Mouse (Mus musculus): ENCODE measurements around the gene Drap1.

Drap1 gene

GRCm38 (mm10) chr19:5420579-5420978, 4.2 kb downstream of the Drap1 start:
- WGBS: 86% methylated on average over 6 of the region's 6 CpGs

DNA sequence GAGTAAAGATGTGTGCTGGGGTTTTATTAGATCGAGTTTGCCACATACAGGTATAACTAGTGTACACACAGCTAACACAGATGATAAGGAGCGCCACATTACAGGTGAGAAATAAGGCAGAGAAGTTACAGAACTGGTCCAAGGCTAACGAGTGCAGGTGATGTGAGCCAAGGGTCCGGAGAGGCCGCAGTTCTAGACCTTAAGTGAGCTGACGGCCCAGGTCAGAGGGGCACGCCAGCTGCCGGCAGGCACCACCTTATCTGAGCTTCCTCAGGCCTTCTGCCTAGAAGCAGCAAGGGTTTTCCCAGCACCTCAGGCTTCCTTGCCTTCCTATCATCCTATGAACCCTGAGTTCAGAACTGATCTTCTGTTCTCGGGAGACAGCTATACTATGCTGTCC, 5.1 kb downstream of the Drap1 start:
- WGBS: 97% methylated on average over 9 of the region's 9 CpGs

- 94% methylated on average over 8 of the region's 8 CpGs for WGBS
Observed at GRCm38 (mm10) chr19:5418750-5419466, 5.9 kb downstream of the Drap1 start.

- 63% methylated on average over 2 of the region's 2 CpGs for WGBS
Observed at GRCm38 (mm10) chr19:5414534-5414957, 10.2 kb downstream of the Drap1 start.

DNA sequence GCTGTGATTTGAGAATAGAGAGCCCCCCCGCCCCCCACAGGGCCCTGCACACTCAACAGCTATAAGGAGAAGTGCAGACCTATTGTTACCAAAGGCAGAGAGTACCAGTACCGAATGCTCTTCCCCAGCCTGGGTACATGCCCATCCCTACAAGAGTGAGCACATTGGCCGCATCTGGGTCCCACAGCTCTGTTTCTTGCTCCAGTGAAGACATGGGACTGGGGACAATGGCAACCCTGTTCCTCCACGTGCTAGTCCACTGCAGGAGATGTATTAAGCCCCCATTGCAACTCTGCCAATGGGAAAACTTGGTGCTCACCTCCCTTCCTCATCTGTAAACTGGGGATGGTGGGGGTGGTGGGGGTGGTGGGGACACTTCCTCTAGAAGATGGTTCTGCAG, 10.9 kb downstream of the Drap1 start:
- WGBS: 65% methylated on average over 4 of the region's 4 CpGs

- 42% methylated on average over 5 of the region's 5 CpGs for WGBS
Observed at GRCm38 (mm10) chr19:5411961-5412360, 12.8 kb downstream of the Drap1 start.

GRCm38 (mm10) chr19:5410641-5411040, 14.1 kb downstream of the Drap1 start:
- 92% methylated on average over 5 of the region's 5 CpGs for WGBS

DNA sequence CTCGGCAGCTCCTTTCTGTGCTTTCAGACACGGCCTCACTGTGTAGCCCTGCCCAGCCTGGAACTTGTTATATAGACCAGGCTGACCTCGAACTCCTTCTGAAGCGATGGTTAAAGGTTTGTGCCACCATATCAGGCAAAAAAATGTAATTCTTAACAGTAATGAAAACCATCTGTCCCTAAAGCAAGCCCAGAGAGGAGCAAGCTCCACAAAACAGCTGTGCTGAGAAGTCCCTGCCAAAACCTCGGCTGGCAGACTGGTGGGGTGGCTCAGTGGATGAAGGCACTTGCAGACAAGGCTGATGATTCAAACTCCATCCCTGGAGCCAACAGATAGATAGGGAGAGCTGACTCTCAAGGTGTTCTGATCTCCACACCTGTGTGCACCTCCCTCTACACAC, 15.7 kb downstream of the Drap1 start:
- 58% methylated on average over 5 of the region's 5 CpGs for WGBS

DNA sequence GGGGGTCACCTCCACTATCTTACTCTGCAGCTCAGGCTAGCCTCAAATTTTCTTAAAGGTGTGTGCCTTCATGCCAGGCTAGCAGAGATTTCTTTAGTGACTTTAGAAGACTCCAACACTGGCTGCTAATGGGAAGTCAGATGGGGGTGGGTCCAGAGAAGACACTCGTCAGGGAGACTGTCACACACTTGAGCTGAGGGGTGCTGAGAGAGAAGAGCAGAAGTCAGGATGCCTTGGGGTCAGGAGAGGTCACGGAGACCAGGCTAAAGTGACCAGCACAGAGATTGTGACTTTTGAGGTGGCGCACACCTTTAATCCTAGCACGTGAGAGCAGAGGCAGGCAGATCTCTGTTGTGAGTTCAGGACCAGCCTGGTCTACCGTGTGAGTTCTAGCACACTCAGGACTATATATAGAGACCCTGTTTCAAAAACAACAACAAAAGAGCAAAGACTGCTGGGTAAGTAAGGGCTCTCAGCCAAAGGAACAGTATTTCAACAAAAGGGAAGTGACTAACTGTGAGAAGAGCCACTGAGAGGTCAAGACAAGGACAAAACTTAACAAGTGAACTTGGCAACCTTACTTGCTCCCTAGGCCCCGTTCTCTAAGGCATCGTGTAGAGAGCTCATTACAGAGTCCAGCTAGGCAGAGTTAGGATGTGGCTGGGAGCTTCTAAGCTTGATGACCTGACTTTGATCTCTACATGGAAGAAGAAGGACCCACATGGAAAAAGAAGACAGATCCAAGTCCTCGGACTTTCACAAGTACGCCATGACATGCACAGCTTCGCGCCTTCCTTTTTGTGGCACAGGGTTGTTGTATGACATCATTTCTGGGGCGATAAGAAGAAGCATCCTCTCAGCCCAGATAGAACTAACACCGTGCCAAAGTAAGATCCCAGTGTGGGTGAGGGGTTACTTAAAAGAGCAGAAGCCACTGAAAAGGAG, 16.4 kb downstream of the Drap1 start:
- 61% methylated on average over 13 of the region's 13 CpGs for WGBS

DNA sequence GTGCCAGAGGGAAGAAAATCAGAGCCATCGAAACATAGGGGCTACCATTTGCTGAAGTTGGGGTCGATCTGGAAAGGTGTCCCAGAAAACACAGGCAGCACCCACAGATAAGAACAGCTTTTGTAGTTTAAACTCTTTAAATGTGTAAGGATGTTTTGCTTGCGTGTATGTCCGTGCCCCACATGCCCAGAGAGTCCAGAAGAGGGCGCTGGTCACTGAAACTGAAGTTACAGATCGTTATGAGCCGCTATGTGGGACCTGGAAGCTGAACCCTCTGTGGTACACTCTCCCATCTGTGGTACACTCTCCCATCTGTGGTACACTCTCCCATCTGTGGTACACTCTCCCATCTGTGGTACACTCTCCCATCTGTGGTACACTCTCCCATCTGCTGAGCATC, 17.6 kb downstream of the Drap1 start:
- 14% methylated on average over 7 of the region's 7 CpGs for WGBS

- 27% methylated on average over 25 of the region's 25 CpGs for WGBS
Observed at GRCm38 (mm10) chr19:5406531-5407126, 18.1 kb downstream of the Drap1 start.

DNA sequence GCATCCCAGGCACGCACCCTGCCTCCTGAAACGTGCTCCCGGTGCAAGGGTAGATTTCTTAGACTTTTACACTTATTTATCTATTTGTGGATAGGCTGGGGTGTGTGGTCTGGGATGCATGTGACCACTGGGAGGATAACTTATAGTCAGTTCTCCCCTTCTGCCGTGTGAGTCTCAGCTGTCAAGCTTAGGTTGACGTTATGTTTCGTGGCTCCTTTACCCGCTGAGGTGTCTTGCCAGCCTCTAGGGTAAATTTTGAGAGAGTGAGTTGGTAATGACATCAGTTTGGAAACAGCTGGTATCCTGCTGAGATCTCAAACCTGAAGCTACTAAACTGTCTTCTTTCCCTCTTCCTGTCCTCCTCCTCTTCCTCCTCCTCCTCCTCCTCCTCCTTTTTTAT, 18.9 kb downstream of the Drap1 start:
- WGBS: 24% methylated on average over 7 of the region's 7 CpGs

- WGBS: 79% methylated on average over 8 of the region's 8 CpGs
Observed at GRCm38 (mm10) chr19:5402293-5402692, 22.5 kb downstream of the Drap1 start, which contains the start of gene Tsga10ip. Gene Tsga10ip (minus strand): TSS chr19:5402526.

DNA sequence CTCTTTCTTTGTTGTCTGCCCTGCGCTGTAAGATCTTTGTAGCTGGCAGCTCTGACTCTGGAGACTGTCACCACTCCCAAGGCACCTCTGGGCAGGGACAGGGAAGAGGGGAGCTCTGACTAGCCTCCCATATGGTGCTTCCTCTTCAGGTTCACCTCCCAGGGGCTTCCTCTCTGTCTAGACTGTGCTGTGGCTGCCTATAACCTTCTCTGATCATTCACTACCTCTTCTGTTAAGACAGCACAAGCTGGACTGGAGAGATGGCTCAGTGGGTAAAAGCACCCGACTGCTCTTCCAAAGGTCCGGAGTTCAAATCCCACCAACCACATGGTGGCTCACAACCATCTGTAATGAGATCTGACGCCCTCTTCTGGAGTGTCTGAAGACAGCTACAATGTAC, 23.7 kb downstream of the Drap1 start:
- 76% methylated on average over 4 of the region's 4 CpGs for WGBS

DNA sequence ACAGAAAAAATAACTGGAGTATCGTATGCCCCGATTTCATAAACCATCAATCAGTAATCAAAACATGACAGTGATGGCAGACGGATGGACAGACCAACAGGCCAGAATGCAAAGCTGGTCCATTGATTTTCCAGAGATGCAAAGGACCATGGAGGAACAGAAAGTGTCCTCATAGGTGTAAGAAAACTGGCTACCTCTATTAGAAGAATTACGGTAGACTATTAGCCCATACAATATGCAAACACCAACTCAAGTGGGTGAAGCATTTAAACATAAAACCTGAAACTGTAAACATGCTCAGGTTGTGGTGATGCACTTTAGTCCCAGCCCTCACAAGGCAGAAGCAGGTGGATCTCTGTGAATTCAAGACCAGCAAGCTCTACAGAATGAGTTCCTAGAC, 29.4 kb downstream of the Drap1 start:
- WGBS: 75% methylated on average over 4 of the region's 4 CpGs

DNA sequence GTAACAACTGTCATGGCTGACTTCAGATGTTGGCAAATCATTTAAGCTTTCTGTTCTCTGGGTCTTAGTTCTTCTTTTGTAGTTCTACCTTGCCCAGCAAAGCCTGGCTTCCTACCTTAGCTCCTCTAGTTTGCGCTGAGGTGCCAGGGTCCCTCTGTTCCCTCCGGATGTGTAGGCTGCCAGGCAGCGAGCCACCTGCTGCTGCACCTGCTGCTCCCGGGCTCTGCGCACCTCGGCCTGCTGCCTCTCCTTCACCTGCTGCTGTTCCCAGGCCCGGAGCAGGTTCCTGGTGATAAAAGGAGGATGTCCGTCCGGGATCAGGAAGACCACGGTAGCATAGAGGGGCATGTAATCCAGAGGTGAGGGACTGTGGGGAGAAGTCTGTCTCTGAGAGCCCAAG, 30.6 kb downstream of the Drap1 start:
- 61% methylated on average over 10 of the region's 10 CpGs for WGBS

GRCm38 (mm10) chr19:5392892-5393291, 31.9 kb downstream of the Drap1 start:
- WGBS: 35% methylated on average over 4 of the region's 4 CpGs

GRCm38 (mm10) chr19:5390416-5390815, 34.4 kb downstream of the Drap1 start:
- WGBS: 90% methylated on average over 8 of the region's 8 CpGs

DNA sequence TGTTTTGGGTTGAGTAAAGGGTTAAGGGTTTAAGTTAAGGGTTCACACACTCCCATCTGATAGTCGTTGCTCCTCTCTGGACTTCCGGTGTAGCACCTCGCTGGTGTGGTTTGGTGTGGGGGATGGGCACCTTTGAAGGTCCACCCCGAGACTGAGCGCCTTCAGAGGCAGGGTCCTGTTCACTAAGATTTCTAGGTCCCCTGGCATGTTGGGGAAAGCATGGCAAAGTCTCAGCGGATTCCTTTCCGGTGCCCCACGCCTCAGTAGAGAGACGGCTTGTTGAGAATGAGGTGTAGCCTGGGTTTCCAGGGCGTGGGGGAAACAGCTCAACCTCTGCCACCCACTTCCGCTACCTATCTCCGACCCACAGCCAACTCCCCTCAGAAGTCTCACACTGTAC, 35.1 kb downstream of the Drap1 start:
- 50% methylated on average over 12 of the region's 12 CpGs for WGBS

DNA sequence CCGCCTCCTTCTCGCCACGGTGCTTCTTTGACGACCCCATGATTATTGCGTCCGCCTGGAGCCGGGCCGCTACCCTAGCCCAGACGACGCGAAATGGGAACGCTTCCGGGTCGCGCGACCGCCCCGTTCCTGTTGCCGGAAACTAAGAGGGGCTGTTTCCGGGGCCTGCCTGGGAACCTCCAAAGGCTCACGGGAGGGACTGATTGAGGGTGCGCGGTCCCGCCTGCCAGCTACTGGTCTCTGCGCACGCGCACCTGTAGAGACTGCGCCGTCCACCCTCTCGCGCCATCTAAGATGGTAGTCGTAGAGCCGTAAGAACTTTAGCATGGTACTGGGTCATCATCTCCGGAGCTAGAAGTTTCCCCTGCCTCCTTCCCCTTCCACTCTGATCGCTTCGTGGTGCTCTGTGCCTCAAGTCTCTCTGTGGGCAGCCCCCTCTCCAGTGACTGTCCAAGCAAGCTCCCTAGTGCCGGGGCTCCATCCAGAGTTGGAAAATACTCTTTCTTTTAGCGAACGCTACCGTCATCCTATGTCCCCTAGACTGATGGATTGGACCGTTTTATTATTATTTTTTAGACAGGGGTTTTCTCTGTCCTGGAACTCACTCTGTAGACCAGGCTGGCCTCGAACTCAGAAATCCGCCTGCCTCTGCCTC, 36.1 kb downstream of the Drap1 start, which contains the start of gene Sart1:
Sart1 (minus strand) TSS at position 116 of the 655 bp plus-strand sequence.
- WGBS: under 1% methylated on average over 43 of the region's 43 CpGs

- under 1% methylated on average over 43 of the region's 43 CpGs for WGBS
Observed at GRCm38 (mm10) chr19:5388011-5388441, 36.8 kb downstream of the Drap1 start.

GRCm38 (mm10) chr19:5384715-5385114, 40.1 kb downstream of the Drap1 start:
- WGBS: 87% methylated on average over 8 of the region's 8 CpGs
